Mouse (Mus musculus): ENCODE measurements around the gene Gm20696.

GRCm38 (mm10) chr6:99451479-99451878 is 215.1 kb downstream of the Gm20696 start:
- TF ChIP-seq POLR2AphosphoS5 (IDR thresholded peaks at IDR 0.05; ENCODE audit: insufficient replicate concordance, low read depth, low read length) (no peak), GATA1 (IDR thresholded peaks at IDR 0.05; ENCODE audit: borderline replicate concordance, low read length) (no peak), CTCF (IDR thresholded peaks at IDR 0.05; ENCODE audit: low read depth, low read length) (no peak)

Measured in G1E (cell line).